Mouse (Mus musculus) cerebellum, adult 9-11 months (tissue): ENCODE measurements around the gene Tmc8.
A peak's percentile ranks its signal among the peaks of the same experiment; 100 is the strongest.
"Not testable (repeated sequence)": the region's sequence is repeated elsewhere in the genome, so short reads cannot be mapped to it uniquely, and the experiment has no call there.

Source experiments
- DNase-seq: peaks from one replicate; pipeline ENCODE4 v3.0.0; 2022

Tmc8 gene

DNA sequence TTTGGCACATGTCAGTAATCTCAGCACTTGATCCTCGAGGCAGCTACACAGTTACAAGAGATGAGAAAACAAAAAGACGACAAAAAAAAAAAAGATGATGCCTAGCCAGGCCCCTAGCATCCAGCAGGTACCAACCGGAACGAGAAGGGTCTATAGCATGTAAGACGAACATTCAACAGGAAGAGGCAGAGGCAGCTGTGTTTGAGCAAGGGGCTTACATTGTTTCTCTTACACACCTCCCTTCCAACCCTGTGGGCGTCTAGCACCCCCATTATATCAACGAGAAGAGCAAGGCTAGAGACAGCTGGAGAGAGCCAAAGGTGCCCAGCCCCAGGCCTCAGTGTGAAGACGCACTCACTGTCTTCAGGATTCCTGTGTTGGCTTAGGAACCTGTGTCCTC is 45.0 kb downstream of the Tmc8 start:
- no peak for DNase-seq

DNA sequence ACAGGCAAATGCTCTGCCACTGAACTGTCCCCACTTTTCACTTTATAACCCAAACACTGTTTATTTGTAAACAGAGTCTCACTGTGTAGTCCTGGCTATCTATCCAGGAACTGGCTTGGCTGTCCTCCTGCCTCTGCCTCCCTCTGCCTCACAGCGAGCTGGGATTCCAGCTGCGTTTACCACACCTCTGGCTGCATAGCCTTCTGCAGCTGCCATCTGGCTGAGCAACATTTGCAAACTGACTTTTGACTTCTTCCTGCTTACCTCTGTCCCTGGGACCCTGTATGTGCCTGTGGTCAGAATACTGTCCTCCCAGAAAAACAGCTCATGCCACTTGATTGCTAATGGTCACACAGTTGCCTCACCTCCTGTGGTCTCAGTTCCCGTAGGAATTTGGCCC is 45.5 kb downstream of the Tmc8 start:
- DNase-seq, result no peak

DNA sequence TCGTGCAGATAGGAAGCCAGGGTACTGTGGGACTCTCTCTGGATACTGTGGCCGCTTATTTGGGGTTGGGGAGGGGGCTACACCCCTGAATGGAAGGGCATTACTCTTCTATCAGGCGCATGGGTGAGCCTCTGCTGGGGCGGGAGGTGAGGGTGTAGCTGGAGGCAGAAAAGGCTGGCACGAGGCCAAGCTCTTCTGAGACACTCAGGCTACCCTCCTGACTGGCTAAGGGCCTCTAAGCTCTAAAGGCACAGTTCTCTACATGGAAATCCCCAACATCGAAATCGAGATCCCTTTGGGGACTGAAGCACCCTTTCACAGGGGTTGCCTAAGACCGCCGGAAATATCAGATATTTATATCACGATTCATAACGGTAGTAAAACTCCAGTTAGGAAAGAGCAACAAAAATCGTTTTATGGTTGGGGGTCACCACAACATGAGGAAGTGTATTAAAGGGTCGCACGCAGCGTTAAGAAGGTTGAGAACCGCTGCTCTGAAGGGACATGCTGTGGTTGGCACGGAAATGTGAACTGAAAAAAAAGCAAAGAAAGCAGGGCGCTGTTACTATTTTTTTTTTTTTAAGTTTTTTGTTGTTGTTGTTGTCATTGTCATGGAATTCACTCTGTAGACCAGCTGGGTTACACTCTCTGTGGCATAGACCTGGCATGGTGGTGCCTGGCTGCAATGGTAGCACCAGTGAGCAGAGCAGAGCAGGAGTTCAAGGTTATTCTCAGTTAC is 46.4 kb downstream of the Tmc8 start:
- DNase-seq, result no peak

DNA sequence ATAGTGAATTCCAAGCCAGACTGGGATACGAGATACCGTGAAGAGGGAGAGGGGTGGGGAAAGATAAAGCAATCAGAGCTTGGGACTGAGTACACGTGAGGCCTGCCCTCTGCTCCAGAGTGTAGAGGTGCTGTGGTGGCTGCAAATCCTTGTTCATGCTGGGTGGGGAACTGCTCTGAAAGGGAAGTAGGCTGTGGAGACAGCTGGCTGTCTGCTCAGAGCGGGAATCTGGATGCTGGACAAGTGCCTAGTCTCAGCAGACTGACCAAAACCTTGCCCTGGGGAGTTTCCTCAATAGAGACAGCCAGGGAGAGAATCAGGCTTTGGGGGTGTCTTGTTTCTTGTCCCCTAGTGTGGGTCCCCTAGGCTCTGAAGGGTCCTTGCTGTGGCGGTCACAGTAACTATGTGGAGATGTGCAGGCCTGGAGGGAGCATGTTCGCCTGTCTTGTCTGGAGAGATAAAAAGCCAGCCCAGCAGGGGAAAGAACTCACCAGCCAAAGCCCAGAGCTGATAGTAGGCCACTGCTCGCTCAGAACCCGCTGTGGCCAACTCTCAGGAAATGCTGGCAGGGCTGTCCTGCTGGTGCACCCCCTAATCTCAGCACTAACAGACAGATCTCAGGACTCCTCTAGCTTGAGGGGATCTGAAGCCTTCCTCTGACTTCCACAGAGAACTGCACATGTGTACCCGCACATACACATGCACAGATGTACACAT is 47.2 kb downstream of the Tmc8 start:
- no peak for DNase-seq

DNA sequence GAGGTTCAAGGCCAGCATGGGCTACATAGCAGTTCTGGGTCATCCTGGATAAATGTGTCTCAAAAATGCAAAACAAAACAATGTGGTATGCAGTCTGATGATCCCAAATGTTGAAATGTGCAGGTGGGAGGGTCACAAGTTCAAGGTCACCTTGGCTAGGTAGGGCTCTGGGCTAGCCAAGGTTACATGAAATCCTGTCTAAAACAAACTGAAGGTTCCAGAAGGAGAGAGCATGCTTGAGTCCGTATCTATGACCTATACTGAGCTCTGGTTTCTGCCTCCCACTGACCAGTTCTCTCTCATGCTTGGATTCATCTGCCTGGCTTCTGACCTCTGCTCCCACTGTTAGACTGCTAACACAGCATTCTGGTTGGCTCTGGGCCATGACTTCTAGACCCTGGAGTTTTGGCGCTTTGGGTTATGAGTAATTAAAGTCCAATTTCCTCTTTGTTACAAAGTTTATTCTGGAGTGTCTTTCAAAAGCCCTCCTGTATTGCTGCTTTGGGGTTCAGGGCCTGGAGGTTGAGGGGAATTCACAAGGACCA is 47.9 kb downstream of the Tmc8 start:
- no peak for DNase-seq

DNA sequence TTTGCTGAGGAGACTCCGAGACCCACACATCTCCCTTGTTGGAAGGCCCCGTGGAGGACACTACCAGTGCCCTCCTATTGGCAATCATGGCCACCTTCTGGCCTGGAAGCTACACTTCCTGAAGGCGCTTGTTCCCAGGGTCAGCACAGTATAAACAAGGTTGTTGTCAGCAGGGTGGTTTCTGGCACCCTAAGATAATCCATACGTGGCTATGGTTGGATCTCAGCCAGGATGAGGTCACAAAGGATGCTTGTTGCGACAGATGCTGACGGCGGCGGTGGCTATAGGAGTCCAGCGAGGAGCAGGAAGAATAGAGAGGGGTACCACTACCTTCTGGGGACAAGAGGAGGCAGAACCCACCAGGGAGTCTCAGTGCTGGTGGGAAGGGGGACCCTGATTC is 48.5 kb downstream of the Tmc8 start:
- DNase-seq, result no peak

DNA sequence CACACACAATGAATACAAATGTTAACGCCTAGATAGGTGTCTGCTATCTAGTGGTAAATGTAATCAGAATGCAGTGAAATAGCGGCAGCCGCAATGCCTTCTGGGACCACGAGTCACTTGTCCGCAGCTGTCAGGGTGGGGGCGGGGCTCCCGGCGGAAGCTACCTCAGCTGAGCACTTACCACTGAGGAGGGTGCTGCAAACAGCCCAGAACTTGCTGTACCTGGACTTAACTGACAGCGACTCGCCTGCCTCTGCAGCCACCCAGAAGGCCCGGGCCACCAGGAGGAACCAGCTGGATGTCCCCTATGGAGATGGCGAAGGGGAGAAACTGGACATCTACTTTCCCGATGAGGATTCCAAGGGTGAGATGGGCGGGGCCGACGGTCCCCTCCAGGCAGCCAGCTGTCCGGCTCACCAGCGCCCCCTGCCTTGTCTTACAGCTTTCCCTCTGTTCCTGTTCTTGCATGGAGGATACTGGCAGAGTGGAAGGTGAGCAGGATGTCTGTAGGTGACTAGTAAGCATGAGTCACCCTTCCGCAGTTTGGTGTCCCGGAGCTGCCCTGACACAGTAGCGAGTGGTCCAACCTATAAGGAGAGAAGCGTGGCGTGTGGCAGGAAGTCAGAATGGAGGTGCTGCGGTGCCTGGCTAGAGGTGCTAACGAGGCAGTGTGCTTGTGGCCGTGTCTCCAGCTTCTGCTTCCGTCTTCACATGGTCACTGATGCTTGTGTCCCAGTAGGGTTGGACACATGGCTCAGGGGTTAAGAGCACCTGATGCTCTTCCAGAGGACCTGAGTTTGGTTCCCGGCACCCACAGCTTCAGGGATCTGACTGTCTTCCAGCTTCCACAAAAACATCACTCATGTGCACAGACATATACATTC is 50.5 kb downstream of the Tmc8 start:
- DNase-seq, result peak; percentile 31

DNA sequence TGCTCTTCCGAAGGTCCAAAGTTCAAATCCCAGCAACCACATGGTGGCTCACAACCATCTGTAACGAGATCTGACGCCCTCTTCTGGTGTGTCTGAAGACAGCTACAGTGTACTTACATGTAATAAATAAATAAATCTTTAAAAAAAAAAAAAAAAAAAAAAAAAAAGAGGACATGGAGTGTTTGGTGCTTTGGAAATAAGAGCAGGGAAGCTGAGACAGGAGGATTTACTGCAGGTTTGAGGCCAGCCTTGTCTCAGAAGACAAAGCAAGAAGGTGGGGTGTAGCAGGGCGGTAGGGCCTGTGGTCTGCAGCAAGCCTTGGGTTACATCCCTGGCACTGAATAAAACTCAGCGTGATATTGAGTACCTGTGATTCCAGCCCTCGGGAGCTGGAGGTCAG is 51.6 kb downstream of the Tmc8 start:
- DNase-seq, result not testable (repeated sequence)

DNA sequence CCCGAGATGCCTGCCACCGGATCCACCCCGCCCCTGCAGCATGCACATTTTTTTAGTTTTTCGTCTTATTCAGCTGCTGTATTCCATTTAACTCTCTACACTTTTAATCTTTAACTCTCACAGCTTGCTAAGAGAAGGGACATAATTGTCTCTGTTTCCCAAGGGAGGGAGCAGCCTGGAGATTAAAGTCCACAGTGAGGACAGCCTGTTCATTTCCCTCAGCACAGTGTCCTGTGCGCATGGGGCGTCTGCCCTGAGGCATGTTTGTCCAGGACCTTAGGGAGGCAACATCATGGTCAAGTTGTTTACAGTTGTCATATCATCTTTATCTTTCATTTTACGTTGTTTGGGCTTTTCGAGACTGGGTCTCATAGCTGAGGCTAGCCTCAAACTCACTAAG is 52.2 kb downstream of the Tmc8 start:
- no peak for DNase-seq

DNA sequence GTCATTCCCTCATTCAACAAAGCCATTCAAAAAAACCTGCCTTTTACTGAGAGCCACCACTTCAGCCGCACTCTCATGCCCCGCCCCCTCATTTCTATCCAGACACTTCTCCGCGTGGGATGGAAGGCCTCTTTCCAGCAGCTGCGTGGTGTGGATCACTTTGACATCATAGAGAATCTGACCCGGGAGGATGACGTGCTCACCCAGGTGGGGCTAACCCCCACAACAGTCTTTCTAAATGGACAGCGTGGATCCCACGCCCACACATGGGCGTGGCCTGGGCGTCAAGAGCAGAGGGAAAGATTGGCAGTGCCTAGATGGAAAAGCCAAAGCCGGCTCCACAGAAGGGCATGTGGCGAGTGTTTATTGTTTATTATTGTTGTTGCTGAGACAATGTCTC is 54.4 kb downstream of the Tmc8 start:
- DNase-seq, result no peak

DNA sequence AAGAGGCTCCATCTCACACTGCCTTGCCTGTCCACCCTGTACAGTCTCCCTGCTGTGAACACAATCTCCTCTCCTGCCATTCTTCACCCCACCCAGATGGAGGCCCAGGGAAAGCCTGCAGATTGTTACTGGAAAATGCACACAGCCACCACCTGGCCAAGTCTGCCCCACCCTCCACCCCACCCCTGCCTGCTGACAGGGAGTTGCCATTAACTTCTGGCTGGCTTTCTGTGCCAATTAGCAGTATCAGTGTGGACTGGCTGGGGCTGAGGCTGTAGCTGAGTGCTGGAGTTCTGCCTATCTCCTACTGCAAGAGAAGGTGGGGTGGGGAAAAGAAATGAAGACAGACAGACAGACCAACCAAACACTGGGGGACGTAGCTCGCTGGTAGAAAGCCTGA is 56.7 kb downstream of the Tmc8 start:
- no peak for DNase-seq

DNA sequence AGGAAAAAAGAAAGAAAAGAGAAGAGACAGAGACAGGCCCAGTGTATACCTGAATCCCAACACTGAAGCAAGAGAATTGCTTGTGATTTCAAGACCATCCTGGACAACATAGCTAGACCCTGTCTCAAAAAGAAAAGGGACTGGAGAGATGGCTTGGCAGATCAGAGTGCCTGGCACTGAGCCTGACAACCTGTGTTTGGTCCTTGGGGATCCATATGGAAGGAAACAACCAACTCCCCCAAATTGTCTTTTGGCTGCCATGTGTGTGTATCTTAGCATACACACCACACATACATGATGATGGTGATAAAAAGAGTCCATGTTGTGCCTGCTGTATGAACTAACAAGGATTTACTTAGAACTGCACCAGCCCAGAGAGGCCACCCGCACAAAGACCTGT is 57.1 kb downstream of the Tmc8 start:
- DNase-seq, result no peak

DNA sequence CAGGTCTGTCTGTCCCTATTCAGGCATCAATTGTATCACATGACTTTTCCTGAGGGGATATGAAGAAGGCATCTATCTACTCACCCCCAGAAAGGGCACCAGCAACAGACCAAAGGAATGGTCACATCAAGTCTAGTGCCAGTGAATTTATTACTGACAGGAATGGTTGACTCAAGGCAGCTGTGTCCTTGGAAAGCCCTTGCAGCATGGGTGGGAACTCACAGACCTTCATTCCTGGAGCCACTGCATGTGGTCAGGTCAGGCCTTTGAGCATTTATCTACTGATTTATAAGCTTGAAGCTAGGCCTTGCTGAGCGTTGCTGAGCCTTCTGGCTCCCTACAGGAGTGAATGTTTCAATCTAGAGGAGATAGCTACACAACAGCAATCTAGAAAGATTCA is 59.0 kb downstream of the Tmc8 start:
- no peak for DNase-seq
